Comparison of ENCODE assay signal across 14 mouse cellular contexts in genomic region chr8:91990048-91990447, GRCm38 (mm10).
DNase-seq lines count a peak whose midpoint lies in the region; ATAC-seq lines count a peak whose summit lies in the region.
"Had no signal": no experiment of that assay in that cellular context is flagged by ENCODE, and none has a peak within 500 bp of the region (broad histone marks: within the 10 kb centered on the region; RNA-seq: fewer than 3 reads in every experiment).

No protein-coding gene starts in this region.

- H3K4me2 ChIP-seq in midbrain, embryonic 13.5 days (replicated peaks): no peak overlapping the region
- H3K4me2 ChIP-seq in heart, embryonic 16.5 days (ENCODE audit: low read depth, low read length): peak overlapping the region; percentile 64; the same call in 1 of the 2 replicates

- no peak overlapping the region for H3K9ac ChIP-seq in midbrain, embryonic 13.5 days (replicated peaks)
- peak overlapping the region; percentile 11; the same call in 1 of the 2 replicates for H3K9ac ChIP-seq in heart, embryonic 16.5 days (ENCODE audit: low read length)
- H3K9ac ChIP-seq: hindbrain, embryonic 14.5 days had no signal

- intact Hi-C loops in heart, postnatal 14 days (cut with DNase I): no loop called here

- DNase-seq in heart, adult 8-10 months (ENCODE audit: low spot score): peak; percentile 27
- no peak for DNase-seq in heart, postnatal 14 days
- no peak for DNase-seq in midbrain, embryonic 10.5 days (ENCODE audit: low spot score)
- DNase-seq in embryo, embryonic 9.5 days (ENCODE audit: extremely low spot score): no peak
- DNase-seq: cerebellum, adult 11 months; cerebellum, postnatal 25 days; gastrocnemius, postnatal 14 days; lung, adult 2 months had no signal

- H3K27me3 ChIP-seq in midbrain, embryonic 13.5 days: peaks cover 17% of the 10 kb centered on the region
- H3K27me3 ChIP-seq in midbrain, embryonic 10.5 days (ENCODE audit: low read depth, poor library complexity, severe bottlenecking): peaks cover 70% of the 10 kb centered on the region
- peaks cover 10% of the 10 kb centered on the region for H3K27me3 ChIP-seq in heart, embryonic 16.5 days (ENCODE audit: control insufficient read depth, insufficient read depth, low read length)

- H3K9me3 ChIP-seq in midbrain, embryonic 13.5 days: no peaks in the 10 kb centered on the region
- H3K9me3 ChIP-seq in midbrain, embryonic 10.5 days (replicated peaks): no peaks in the 10 kb centered on the region
- H3K9me3 ChIP-seq in heart, embryonic 16.5 days (replicated peaks; ENCODE audit: control insufficient read depth, low read length): peaks cover 4% of the 10 kb centered on the region; the same call in 1 of the 2 replicates

- no peaks in the 10 kb centered on the region for H3K36me3 ChIP-seq in midbrain, embryonic 13.5 days
- H3K36me3 ChIP-seq in midbrain, embryonic 10.5 days: no peaks in the 10 kb centered on the region
- no peaks in the 10 kb centered on the region for H3K36me3 ChIP-seq in heart, embryonic 16.5 days (ENCODE audit: control insufficient read depth, insufficient read depth)
- H3K36me3 ChIP-seq: G1E had no signal

- ATAC-seq in midbrain, embryonic 13.5 days: no peak
- no peak for ATAC-seq in heart, embryonic 16.5 days (replicated peaks; ENCODE audit: extremely low read depth, insufficient read depth, low FRiP score)
- ATAC-seq in megakaryocyte-erythroid progenitor cell, adult 5-6 weeks (replicated peaks; ENCODE audit: low FRiP score, low TSS enrichment, poor library complexity, severe bottlenecking): 0 out of 2 replicates have a peak, but pooled peaks have one; percentile 13
- ATAC-seq: intestine, postnatal 0 days had no signal

- H3K4me1 ChIP-seq in midbrain, embryonic 13.5 days (replicated peaks): peaks cover 50% of the 10 kb centered on the region
- H3K4me1 ChIP-seq in midbrain, embryonic 10.5 days: peaks cover 60% of the 10 kb centered on the region
- peaks cover 45% of the 10 kb centered on the region for H3K4me1 ChIP-seq in heart, embryonic 16.5 days (ENCODE audit: control insufficient read depth, insufficient read depth, low read length)

- H3K27ac ChIP-seq in midbrain, embryonic 13.5 days: peak overlapping the region; percentile 51
- no peak overlapping the region for H3K27ac ChIP-seq in midbrain, embryonic 10.5 days (replicated peaks)
- H3K27ac ChIP-seq in heart, embryonic 16.5 days (ENCODE audit: low read length): peak overlapping the region; percentile 39

- H3K4me3 ChIP-seq in midbrain, embryonic 13.5 days (replicated peaks): no peak overlapping the region
- no peak overlapping the region for H3K4me3 ChIP-seq in midbrain, embryonic 10.5 days
- no peak overlapping the region for H3K4me3 ChIP-seq in heart, embryonic 16.5 days (ENCODE audit: low read length)

- WGBS in midbrain, embryonic 13.5 days: 81% methylated on average over 3 of the region's 3 CpGs
- WGBS in midbrain, embryonic 10.5 days: 80% methylated on average over 3 of the region's 3 CpGs
- WGBS in heart, embryonic 16.5 days: 66% methylated on average over 3 of the region's 3 CpGs
